Mouse (Mus musculus) liver (tissue): Measurements from ENCODE around the gene Ggcx.
A peak's percentile ranks its signal among the peaks of the same experiment; 100 is the strongest.

ENCODE experiments used
- DNase-seq: peaks from one replicate; pipeline ENCODE4 v3.0.0-alpha.2; 2020; ENCODE audit warnings: mixed read lengths

Ggcx gene

DNA sequence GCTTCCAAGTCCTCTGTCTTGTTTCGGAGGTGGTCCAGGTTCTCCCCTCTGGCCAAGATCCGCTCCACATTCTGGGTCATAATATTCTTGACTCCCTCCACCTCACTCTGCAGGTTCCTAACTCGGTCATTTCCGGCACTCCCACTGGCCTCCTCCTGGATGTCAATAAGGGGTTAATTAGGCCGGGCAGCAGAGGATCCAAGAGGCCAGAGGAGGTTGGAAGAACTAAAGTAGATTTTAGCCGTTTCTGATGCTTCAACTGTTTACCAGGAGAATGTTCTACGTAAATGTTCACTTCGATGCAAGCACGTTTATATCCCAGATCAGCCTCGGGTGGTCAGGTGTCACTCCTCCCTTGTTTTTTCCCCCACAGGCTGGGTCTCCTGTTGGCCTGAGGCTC is 25.8 kb upstream of the Ggcx start:
- DNase-seq: no peak

DNA sequence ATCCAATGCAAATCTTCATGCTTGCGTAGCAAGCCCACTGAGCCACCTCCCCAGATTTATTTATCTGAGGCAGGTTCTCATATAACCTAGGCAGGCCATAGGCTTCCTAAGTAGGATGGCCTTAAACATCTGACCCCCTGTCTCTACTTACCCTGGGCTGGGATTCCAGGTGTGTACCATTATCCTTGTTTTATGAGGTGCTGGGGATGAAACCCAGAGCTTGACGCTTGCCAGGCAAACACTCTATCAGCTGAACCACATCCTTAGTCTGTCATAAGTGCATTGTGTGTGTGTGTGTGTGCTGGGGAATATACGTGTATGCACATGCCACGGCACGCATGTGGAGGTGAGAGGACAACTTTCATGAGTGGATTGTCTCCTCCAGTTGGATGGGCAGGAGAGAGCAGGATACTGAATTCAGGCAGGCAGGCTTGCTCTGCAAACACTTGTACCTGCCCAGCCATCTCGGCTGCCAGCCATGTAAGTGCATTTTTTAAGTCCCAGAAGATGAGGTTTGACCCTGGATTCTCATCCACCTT is 25.2 kb upstream of the Ggcx start:
- DNase-seq: peak; percentile 23

GRCm38 (mm10) chr6:72389471-72389940 is 24.6 kb upstream of the Ggcx start:
- peak; percentile 92 for DNase-seq

DNA sequence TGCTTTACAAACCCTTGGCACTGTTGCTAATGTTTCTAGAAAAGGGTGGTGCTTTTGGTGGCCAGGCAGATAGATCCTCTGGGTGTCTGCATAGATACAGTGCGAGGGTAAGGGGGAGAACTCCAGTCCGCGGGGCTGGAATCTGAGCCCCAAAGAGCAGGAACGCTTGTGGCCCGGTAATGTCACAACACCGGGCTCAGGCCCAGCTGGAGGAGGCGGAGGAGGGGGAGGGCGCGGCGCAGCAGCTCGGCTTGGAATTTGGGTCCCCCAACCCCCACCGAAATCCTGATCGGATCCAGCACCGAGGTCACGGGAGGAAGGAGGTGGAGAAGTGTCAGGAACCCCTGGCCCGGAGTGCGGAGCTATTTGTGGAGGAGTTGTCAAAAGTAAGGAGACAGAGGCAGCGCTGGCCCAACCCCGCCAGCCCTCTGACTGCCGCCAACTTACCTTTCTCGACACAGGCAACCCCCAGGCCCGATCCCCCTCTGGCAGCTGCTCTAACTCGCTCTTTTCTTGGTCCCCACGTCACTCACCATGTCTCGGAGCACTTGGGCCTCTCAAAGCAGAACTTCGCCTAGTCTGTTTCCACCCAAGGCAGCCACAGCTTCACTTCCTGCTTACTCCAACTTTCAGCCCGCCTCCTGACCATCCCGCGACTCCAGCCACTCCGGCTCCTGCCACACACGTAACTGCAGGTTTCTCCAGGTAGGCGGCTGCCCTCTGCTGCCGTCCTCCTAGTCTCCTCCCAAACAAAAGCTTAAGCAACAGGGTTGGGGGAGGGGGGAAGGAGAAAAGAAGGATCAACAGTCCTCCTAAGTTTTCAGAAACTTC is 24.0 kb upstream of the Ggcx start, which contains the start of gene Vamp8:
Vamp8 (minus strand) TSS at position 763 of the 831 bp plus-strand sequence.
- DNase-seq: peak; percentile 85

DNA sequence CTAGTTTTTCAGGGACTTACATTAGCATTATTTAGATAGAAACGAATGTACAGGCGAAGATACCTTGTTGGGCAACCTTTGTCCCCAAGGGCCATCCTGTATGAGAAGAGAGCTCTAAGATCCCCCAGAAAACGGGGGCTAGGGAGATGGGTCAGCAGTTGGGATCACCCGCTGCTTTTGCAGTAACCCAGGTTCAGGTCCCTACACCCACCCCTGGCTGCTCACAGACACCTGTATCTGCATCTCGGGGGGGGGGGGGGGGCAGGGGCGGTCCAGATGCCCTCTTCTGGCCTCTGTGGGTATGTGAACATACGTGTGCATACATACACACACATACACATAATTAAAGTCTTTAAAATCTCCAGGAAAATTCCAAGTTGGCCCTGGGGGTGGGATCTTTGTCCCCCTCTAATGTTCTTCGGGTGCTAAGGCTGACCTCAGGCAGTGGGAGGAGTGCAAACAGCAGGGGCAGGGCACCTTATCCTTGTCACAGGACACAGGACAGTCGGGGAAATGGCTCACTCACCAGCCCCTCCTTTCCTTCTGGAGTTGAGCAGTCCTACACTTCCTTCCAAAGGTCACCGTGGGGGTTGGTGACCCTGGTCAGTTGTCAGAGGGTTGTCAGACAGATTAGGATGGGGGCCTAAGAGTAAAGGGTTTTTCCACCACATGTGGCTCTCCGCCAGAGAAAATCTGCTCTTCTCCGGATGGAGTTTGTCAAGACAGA is 23.1 kb upstream of the Ggcx start:
- peak; percentile 84 for DNase-seq

GRCm38 (mm10) chr6:72392341-72392740 is 21.8 kb upstream of the Ggcx start:
- DNase-seq: no peak

DNA sequence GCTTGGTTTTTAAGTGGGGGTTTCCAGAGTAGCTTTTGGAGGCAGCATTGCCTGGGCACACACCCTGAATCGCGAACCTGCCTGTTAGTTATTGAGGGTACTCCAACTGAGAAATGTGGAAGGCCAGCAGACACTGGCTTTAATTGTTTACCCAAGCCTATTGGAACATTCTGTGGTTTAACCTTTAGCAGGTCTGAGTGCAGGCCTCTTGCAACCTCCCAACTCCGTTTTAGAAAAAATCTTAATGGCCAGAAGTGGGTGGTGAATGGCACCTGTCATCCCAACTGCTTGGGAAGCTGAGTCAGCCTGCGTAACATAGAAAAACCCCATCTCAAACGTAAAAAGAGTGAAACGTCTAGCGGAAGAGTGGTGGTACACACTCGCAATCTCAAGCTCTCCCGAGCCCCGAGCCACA is 17.3 kb upstream of the Ggcx start:
- DNase-seq: no peak

GRCm38 (mm10) chr6:72399967-72400366 is 14.1 kb upstream of the Ggcx start:
- no peak for DNase-seq

- DNase-seq: peak; percentile 81
Measured at GRCm38 (mm10) chr6:72401875-72402274, 12.2 kb upstream of the Ggcx start.

GRCm38 (mm10) chr6:72405356-72405755 is 8.8 kb upstream of the Ggcx start:
- no peak for DNase-seq

GRCm38 (mm10) chr6:72407119-72407518 is 7.0 kb upstream of the Ggcx start:
- DNase-seq: peak; percentile 93

DNA sequence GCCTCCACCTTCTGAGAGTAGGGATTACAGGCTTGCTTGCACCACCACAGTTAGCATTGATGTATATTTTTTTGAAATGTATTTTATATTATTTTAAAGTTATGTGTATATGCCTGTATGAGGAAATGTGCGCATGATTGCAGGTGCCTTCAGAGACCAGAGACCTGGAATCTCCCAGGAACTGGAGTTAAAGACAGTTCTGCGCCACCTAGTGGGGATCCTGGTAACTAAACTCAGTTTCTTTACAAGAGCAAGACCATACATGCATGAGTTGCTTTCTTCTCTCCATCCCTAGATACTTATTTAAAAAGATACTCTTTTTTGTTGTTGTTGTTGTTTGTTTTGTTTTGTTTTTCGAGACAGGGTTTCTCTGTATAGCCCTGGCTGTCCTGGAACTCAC is 4.5 kb upstream of the Ggcx start:
- DNase-seq: peak; percentile 79

DNA sequence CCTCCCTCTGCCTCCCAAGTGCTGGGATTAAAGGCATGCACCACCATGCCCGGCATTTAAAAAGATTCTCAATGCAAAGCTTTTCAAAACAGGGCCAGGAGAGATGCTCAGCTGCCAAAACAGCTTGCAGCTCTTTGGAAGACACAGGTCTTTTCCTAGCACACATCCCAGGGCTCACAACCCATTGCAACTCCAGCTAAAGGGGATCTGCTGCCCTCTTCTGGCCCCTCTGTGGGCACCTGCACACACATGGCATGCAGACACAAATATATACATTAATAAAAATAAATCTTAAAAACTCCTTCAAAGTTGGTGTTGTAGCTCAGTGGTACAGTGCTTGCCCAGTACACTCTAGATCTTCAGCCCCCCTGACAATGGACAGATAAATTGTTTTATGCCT is 4.1 kb upstream of the Ggcx start:
- DNase-seq: no peak

- DNase-seq: no peak
Measured at GRCm38 (mm10) chr6:72410518-72410917, 3.6 kb upstream of the Ggcx start.

DNA sequence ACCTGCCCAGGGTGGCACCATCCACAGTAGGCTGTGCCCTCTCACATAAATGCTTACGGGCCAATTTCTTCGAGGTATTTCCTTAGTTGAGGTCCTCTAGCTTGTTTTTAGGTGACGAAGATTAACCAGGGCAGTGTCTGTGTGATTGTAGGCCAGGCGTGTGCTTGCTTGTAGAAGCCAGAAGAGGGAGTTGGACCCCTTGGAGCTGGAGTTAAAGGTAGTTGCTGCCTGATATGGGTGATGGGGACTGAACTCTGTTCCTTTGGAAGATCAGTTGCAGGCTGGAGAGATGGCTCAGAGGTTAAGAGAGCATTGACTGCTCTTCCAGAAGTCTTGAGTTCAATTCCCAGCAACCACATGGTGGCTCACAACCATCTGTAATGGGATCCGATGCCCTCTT is 1.1 kb downstream of the Ggcx start:
- DNase-seq: no peak

DNA sequence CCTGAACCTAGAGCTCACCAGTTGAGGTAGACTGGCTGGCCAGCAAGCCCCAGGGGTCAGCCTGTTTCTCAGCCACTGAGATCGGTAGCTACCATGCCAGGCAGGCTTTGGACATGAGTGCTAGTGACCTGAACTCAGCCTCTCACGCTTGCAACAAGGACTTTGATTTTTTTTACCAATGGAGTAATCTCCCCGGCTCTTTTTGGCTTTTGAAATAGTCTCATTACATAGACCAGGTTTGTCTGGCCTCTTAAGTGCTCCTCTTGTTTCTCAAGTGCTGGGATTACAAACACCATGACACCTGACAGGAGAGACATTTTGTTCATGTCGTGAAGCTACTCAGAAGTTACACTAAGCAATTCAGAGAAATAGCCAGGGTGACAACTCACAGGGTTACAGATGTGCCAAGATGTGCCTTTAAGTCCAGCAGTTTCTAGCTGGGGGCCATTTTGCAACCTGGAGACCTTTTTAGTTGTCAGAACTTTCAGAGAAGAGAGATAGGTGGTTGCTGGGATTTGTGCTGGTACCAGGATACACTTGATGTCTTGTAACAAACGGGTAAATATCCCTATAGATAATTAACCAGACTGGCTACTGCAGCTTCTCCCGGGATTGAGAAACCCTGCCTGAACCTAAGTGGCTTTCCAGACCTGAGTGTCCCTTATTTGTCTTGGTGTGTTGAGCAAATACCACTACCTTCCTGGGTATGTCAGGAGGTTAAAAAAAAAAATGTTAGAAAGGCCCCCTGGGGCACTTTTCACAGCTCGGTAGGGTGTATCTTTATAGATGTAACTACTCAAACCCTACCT is 2.1 kb downstream of the Ggcx start:
- no peak for DNase-seq

- no peak for DNase-seq
Measured at GRCm38 (mm10) chr6:72418279-72418678, 4.2 kb downstream of the Ggcx start.

DNA sequence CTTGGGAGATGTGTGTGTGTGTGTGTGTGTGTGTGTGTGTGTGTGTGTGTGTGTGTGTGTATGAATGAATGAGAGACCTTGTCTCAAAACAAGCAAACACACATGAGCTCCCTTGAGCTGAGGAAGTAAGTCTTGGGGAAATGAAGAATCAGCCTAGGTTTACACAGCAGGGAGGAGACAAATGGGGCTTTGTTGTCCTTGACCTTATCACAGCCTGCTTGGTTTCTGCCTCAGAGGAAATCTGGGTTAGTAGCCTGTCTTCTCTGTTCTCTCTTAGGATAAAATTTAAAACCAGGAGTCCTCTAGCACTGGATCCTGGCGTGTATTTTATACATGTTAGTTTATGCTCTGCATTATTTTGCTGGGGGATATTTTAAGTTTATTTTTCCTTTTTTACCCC is 5.7 kb downstream of the Ggcx start:
- no peak for DNase-seq

GRCm38 (mm10) chr6:72420901-72421300 is 6.8 kb downstream of the Ggcx start:
- no peak for DNase-seq

DNA sequence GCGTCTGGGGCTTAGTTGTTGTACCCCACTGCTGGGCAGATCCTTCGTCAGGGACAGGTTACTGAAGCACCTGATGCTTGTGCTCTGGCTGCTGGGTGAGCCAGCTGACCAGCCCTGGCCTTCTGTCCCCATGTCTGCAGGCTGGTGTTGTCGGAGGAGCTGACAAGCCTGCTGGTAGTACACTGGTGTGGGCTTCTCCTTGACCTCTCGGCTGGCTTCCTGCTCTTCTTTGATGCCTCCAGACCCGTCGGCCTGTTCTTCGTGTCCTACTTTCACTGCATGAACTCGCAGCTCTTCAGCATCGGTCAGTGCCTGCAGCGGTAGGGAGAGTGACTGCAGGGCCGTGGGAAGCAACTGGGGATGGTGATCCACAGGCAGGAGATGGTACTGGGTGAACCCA is 11.5 kb downstream of the Ggcx start:
- no peak for DNase-seq

GRCm38 (mm10) chr6:72428036-72428435 is 13.9 kb downstream of the Ggcx start:
- DNase-seq: peak; percentile 76

- no peak for DNase-seq
Measured at GRCm38 (mm10) chr6:72429061-72429842, 15.1 kb downstream of the Ggcx start.
